Mouse (Mus musculus): ENCODE data around the gene 1700057G04Rik.

1700057G04Rik gene

DNA sequence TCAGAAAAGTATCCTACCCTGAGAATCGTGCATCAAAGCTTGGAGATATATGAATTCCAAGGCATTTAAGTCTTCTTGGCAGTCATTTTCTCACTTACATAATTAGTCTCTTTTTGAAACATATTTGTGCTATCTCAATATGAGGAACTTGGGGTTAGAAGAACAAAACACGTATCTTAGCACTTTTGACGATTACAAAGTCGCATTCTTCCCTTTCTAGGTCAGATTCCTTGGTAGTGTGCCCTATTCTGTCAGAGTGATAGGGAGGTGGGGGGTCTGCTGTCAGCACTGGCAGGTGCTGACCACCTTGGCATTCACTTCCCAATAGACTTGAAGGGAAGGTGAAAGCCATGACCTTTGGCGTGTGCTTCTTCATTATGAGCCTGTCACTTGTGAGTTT lies 93.5 kb downstream of the 1700057G04Rik start:
- no peak for DNase-seq

Data from thymus, postnatal 25 days (tissue).